Mouse (Mus musculus) urinary bladder, postnatal 36 days (tissue): ENCODE results near the gene Nr0b2.

Experiments used
- DNase-seq, 2 experiments: peaks; one replicate each; pipeline ENCODE4 v3.0.0; 2022; ENCODE audit warnings: low spot score in 2 of 2, mixed read lengths in 1 of 2

Gene Nr0b2

GRCm38 (mm10) chr4:133605330-133605729 lies 52.2 kb downstream of the Nr0b2 start:
- peak in 1 of 2 experiments; percentile 72 for DNase-seq
